Mouse (Mus musculus) frontal cortex, postnatal 36 days (tissue): ENCODE results near the gene Micall1.

Source experiments
- DNase-seq, 2 experiments: peaks; one replicate each; pipeline ENCODE4 v3.0.0; 2022; ENCODE audit warnings: low spot score in 2 of 2

The Micall1 gene

DNA sequence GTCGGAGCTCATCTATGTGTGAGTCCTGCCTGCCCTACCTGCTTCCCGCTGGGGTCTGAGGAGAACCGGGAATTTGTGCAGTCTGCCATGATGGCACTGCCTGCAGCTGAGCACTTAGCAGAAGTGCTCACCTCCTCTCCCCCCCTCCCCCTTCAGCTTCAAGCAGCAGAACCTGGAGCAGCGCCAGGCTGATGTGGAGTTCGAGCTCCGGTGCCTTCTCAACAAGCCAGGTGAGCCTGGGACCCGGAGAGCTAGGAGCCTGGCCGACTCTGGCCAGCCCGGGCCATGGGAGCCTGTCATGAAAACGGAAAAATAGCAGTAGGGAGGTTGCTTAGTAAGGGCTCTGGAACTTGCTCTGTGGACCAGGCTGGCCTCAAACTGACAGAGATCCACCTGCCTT is 22.1 kb downstream of the Micall1 start:
- no peak for DNase-seq

GRCm38 (mm10) chr15:79131442-79131841 is 22.7 kb downstream of the Micall1 start:
- DNase-seq = peak in 1 of 2 experiments; percentile 43

- DNase-seq = no peak
Measured at GRCm38 (mm10) chr15:79133191-79133661, 24.5 kb downstream of the Micall1 start.

DNA sequence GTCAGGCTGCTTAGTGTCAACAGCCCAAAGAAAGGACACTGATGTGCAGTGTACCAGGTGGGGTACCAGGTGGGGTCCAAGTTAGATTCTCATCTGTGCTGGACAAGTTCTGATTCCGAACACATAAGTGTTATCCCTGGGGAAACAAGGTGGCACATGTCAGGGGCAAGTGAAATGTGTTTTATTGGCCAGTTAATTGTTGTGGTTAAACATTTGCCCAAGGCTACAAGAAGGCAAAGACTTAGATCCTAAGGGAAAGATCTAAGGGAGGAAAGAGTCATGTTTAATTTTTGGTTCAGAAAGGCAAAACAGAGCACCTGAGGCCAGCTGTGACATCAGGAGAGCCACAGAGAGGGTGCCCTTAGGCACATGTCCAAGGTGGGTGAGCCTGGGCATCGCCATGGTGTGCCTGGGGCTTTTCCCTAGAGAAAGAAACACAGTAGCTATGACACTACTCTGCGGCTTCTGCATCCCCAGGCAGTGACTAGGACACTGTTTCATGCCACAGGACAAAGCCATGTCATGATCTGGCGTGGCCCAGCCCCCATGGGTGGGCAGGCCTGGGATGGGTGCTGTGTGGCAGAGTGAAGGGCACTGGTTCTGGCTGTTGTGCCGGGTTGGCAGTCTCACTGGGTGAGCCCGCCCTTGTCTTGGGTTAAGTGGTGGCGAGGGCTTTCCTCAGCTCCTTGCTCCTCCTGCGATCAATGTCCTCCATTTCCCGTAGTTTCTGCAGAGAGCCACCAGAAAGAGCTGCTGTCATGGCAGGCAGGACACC is 26.0 kb downstream of the Micall1 start:
- no peak for DNase-seq

DNA sequence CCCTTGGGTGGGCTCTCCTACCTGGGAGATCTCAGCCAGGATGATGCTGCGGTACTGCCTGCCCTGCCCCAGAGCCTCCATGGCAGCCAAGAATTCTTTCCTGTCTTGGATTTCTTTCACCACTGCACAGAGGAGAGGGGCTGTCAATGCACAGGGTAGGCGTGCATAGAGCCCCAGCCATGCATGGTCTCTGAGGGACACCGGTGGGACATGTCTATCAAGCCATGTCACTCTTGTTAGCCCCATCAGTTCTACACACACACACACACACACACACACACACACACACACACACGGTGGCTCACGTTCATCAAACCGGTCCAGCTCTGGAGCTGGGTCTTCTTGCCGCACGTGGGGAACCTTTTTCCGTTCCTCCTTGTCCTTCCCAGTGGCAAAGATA is 26.6 kb downstream of the Micall1 start:
- no peak for DNase-seq

GRCm38 (mm10) chr15:79135783-79136575 is 27.3 kb downstream of the Micall1 start:
- DNase-seq = no peak

- no peak for DNase-seq
Measured at GRCm38 (mm10) chr15:79139640-79140039, 30.9 kb downstream of the Micall1 start.

- peak; percentile 95 to 96 for DNase-seq
Measured at GRCm38 (mm10) chr15:79140866-79141565, 32.3 kb downstream of the Micall1 start, which contains the start of the genes Polr2f and 1700088E04Rik. Gene Polr2f (plus strand): TSS chr15:79141009. Gene 1700088E04Rik (minus strand): TSS chr15:79141253.

DNA sequence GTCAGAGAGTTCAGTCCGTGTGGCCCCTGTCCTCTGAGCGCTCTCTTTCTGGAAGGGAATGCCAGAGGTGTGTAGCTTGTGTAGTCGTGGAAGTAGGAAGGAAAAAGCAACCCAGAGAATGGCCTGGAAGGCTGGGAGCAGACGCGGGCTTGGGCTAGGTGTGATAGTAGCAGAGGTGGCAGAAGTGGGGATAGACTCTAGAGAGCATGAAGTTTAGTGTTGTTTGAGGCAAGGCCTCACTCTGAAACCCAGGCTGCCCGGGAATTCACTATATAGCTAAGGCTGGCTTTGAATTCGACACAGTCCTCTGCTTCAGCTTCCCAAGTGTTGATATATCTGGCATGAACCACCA is 32.8 kb downstream of the Micall1 start:
- DNase-seq = no peak

GRCm38 (mm10) chr15:79143316-79143715 is 34.6 kb downstream of the Micall1 start:
- DNase-seq = no peak

DNA sequence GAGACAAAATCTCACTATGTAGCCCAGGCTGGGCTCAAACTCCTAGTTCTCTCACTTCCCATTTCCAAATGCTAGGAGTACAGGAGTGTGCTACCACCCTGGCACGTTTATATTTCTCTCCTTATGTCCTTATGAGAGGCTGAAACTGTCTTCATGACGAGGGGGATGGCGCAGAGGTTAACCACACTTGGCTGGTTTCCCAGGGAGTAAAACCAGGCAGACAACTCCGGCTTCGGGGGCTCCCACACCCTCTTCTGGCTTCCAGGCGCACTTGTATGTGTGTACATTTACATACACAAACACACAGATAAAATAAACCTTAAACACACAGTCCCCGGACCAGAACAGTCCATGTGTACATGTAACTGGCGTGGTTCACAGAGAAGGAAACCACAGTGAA is 35.3 kb downstream of the Micall1 start:
- no peak for DNase-seq

DNA sequence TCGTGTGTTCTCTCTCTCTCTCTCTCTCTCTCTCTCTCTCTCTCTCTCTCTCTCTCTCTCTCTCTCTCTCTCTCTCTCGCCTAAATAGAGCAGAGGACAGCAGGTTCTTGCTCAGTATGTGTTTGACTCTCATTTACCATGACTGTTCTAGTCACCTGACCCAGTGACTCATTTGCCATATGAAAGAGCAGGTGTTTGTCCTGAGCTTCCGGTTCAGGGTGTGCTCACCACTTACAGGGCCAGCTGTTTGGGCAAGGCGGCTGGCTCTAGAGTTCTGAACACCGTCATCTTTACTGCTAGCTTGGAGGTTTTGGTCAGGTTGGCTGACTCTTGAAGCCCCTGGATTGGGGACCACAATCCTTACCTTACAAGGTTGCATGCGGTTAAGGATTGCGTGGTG is 36.8 kb downstream of the Micall1 start:
- DNase-seq = no peak

DNA sequence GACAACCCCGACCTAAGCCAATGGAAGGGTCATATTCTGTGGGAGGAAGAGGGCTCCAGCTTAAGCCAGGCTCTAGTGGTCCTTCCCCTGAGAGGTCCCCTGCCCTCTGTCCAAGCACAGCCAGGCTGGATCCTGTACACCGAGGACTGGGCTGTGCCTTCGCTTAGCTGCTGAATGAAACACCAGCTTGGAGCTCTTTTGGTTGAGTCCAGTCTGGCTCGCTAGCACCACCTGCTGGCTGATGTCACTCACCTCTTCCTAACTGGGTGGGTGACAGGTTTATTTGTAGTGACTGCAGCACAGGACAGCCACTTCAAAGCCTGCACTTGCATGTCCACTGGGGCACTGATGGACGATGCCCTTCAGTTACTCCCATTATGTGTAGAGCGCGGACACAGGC is 39.8 kb downstream of the Micall1 start:
- DNase-seq = peak; percentile 71

DNA sequence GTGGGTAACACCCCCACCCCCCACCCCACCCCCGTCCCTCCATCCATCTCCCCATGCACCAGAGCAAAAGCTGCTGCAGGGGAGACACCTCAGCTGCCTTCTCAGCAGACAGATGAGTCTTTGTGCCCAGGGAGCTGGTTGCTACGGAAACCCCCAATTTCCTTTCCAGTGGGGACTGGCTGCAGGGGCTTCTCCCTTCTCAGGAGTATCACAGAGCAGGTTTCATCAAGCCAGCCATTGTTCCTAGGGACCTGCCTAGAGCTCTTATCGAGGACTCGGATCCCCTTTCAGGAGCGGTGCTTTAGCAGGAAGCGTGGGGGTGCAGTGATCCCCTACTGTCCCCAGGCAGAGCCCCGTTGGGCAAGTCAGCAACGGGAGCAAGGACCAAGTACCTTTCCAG is 43.2 kb downstream of the Micall1 start:
- no peak for DNase-seq

- DNase-seq = no peak
Measured at GRCm38 (mm10) chr15:79152709-79153108, 44.0 kb downstream of the Micall1 start.

- no peak for DNase-seq
Measured at GRCm38 (mm10) chr15:79155572-79155971, 46.9 kb downstream of the Micall1 start.

DNA sequence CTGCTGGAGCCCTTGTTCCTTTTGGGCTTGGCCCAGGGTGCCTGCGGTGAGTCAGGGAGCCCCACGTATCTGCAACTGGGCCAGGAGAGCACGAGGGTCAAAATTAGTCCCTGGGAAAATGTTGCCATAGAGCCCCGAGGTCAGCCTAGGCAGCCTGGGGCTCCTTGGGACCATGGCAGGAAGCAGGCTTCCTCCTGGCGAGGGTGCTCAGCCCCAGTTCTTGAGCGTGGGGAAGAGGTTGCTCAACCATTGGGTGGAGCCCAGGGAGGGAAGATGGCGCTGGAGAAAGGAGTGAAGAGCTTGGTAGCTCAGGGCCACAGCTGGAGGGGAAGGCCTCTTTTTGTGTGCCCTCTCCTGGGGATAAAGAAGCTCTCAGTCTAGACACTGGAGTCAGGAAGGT is 53.6 kb downstream of the Micall1 start:
- DNase-seq = no peak

- DNase-seq = no peak
Measured at GRCm38 (mm10) chr15:79162822-79163221, 54.1 kb downstream of the Micall1 start.

DNA sequence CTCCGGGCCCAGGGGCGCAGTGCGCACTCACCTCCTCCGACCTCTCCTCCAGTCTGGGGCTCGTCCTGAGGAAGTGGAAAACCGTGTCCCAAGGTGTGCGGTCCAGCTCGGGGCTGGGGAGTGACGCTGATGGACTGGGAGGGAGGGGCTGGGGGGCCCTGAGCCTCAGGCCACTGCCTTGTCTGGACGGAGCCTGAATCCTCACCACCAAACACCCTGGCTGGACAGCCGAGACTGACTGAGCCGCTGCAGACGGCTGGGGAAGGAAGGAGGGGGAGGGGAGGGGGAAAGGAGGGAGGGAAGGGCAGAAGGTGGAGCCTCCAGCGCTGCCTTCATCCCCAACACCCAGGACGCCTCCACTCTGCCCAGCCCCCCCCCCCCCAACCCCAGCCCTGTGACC is 55.6 kb downstream of the Micall1 start:
- DNase-seq = no peak

DNA sequence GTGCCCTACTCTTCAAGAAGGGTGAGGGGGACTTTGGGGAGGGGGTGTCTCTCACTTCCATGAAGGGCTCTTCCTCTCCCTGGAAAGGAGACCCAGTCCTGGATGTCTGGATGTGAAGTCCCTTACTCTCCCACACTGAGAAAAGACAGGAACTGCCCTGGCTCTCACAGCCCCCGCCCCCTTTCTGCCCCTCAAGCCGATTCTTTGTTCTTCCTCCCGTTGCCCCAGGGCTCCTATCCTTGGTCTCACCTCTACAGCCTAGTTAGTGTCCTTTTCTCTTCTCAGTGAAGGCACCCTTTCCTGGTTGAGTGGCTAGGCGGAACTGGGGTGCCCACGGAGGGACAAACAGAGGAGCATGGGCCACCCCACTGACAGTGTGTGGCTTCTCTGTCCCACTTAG is 56.4 kb downstream of the Micall1 start, which contains the start of gene Sox10:
Gene Sox10 (minus strand): TSS at position 101 of the 400 bp plus-strand sequence.
- no peak for DNase-seq

DNA sequence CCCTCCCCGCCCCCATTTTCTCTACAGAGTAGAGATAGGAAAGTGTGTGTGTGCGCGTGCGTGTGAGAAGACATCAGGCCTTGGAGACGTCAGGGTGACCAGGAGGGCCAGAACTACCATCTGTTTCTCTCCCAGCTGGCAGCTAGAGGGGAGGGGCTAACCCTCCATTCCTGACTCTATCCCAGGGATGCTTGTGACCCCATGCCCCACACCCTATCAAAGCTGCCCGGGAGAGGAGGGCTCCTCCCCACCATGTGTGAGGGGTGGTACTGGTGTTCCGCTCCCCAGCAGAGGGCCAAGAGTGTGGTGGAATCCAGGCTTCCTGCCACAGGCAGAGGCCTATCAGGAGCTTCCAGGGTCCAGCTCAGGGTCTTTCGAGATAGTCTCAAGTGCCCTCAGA is 58.0 kb downstream of the Micall1 start:
- no peak for DNase-seq

- no peak for DNase-seq
Measured at GRCm38 (mm10) chr15:79176905-79177304, 68.2 kb downstream of the Micall1 start.
